Mouse (Mus musculus) lung, embryonic 14.5 days (tissue): ENCODE measurements around the gene Gan. TPM values are rescaled to one million over a fixed set of nuclear protein-coding genes. Genes with fewer than 3 reads are reported as not detected.
A peak's percentile ranks its signal among the peaks of the same experiment; 100 is the strongest.

Experiments
- ATAC-seq: fragments of 200-750 bp; cut with Nextera tagmentation; 2 replicates; pipeline ENCODE4 v1.8.0; 2017; ENCODE audit warnings: mild to moderate bottlenecking, moderate TSS enrichment, moderate library complexity; ENCODE audit not compliant: insufficient read depth
- DNase-seq: peaks from one replicate; pipeline ENCODE4 v3.0.0-alpha.2; 2015
- H3K27ac ChIP-seq: fragments of 300-500 bp; sonication (generic); 2 replicates; pipeline ENCODE4 v1.5.1; 2014; ENCODE audit warnings: low read depth, mild to moderate bottlenecking, moderate library complexity
- H3K27me3 ChIP-seq: fragments of 300-500 bp; sonication (generic); 2 replicates; pipeline ENCODE4 v1.6.1; 2014; ENCODE audit warnings: low read length, control low read depth; ENCODE audit not compliant: insufficient read depth
- H3K36me3 ChIP-seq: fragments of 300-500 bp; sonication (generic); 2 replicates; pipeline ENCODE4 v1.6.1; 2014; ENCODE audit warnings: control low read depth; ENCODE audit not compliant: insufficient read depth
- H3K4me1 ChIP-seq: fragments of 300-500 bp; sonication (generic); 2 replicates; pipeline ENCODE4 v1.6.1; 2014; ENCODE audit warnings: antibody characterized with exemption, control low read depth; ENCODE audit not compliant: insufficient read depth
- H3K4me2 ChIP-seq: fragments of 300-500 bp; sonication (generic); 2 replicates; pipeline ENCODE4 v1.6.1; 2014; ENCODE audit warnings: mild to moderate bottlenecking
- H3K4me3 ChIP-seq: fragments of 300-500 bp; sonication (generic); 2 replicates; pipeline ENCODE4 v1.5.1; 2014; ENCODE audit warnings: low read depth, low read length
- H3K9ac ChIP-seq: fragments of 300-500 bp; sonication (generic); 2 replicates; pipeline ENCODE4 v1.6.1; 2014
- H3K9me3 ChIP-seq: fragments of 300-500 bp; sonication (generic); 2 replicates; pipeline ENCODE4 v1.6.1; 2016; ENCODE audit warnings: low read depth, low read length, control low read depth
- CTCF ChIP-seq: IDR thresholded peaks from 2 replicates; pipeline ENCODE4 v1.5.1; 2016; ENCODE audit warnings: antibody characterized with exemption, low read depth
- WGBS: fragments of 180-500 bp; shearing (Covaris S2); extraction: QIAGEN DNeasy Blood & Tissue Kit; methylation state at CpG from one replicate; pipeline ENCODE4 v1.1.7; 2014; 5-methylcytosine and 5-hydroxymethylcytosine counted together
- polyA plus RNA-seq: library from polyadenylated mRNA; unstranded; fragments of >200 nt; fragmentation: Nextera tagmentation; extraction: Ambion mirVana; gene quantifications from 2 replicates; pipeline ENCODE4 v1.2.1, GENCODE M21; 2014

Gan gene
- polyA plus RNA-seq, 1 experiment from 2014 or later, result 3.3 TPM

DNA sequence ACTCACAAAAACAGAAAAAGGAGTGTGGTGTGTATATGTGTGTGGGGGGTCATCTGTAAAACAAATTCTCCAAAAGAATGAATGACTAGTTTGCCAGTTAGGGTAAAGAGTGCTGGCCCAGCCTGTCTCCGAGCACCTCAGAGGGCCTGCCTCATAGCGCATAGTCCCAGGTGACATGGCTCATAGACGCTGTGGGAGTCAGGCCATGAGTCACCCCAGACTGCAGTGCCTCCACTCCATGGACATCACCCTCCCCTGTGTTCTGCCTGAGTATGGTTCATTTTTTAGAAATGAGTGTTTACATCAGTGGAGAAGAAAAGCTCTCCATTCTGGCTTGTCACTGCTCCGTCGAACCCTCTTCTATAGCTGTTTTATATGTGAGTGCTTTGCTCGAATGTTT lies 20.7 kb downstream of the Gan start:
- no peak for TF ChIP-seq CTCF
- no peak for ATAC-seq
- Histone ChIP-seq H3K36me3 (peaks cover 6% of the 10 kb centered on the region), H3K4me2 (no peak overlapping the region), H3K27ac (no peak overlapping the region), H3K9me3 (no peaks in the 10 kb centered on the region), H3K4me1 (no peaks in the 10 kb centered on the region), H3K27me3 (no peaks in the 10 kb centered on the region), H3K9ac (no peak overlapping the region), H3K4me3 (no peak overlapping the region)
- 64% methylated on average over 6 of the region's 6 CpGs for WGBS
- DNase-seq, result no peak

DNA sequence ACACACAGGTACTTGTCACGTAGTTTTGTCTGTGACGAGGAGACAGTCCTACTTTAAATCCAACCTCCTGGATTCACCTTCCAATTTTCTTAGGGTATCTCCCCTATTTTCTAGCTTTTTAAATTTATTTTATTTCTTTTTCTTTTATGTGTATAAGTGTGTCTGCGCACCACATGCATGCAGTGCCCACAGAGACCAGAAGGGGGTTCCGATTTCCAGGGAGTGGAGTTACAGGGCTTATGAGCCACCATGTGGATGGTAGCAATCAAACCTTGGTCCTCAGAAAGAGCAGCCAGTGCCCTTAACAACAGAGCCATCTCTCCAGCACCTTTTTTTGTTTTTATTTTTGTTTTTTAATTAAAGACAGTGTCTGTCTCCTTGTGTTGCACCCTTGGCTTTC lies 24.8 kb downstream of the Gan start:
- Histone ChIP-seq H3K27ac (no peak overlapping the region), H3K9ac (no peak overlapping the region), H3K4me2 (no peak overlapping the region), H3K36me3 (peaks cover 35% of the 10 kb centered on the region), H3K27me3 (no peaks in the 10 kb centered on the region), H3K9me3 (no peaks in the 10 kb centered on the region), H3K4me1 (no peaks in the 10 kb centered on the region), H3K4me3 (no peak overlapping the region)
- peak; percentile 33; the same call in 1 of the 2 replicates for TF ChIP-seq CTCF
- DNase-seq (no peak), ATAC-seq (no peak)
- 93% methylated on average over 4 of the region's 4 CpGs for WGBS

DNA sequence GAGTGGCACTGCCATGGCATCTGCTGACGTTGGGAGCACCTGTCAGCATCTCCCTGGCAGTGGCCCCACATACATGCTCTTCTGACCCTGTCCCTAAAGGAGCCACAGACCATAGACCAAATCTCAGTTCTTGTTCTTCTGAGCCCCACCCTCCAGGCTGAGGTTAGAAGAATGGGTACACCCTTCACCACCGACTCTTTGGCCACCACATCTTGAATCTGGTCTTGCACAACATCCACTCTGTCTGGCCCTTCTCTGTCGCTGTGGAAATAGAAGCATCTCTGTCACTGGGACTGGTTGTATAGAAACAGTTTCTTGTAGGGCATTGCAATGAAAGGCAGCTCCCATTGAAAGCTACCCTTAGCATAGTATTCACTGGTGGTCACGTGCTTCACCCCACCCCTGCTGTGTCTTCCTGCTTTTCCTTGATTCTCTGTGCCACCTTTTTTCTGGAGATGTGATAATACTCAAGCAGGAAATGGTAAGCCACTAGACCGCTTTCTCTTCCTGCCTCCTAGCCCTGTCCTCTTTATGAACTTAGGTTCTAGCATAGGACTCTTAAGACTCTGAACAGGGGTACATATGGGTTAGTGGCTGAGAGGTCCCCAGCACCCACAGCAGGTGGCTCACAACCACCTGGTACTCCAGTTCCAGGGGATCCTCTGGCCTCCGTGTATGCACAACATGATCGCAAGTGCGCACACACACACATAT lies 25.9 kb downstream of the Gan start:
- no peaks in the 10 kb centered on the region for H3K4me1 ChIP-seq
- WGBS, result 89% methylated on average over 8 of the region's 8 CpGs
- H3K36me3 ChIP-seq, result peaks cover 37% of the 10 kb centered on the region
- DNase-seq, result no peak
- H3K9me3 ChIP-seq, result no peaks in the 10 kb centered on the region
- H3K9ac ChIP-seq, result no peak overlapping the region
- H3K4me3 ChIP-seq, result no peak overlapping the region
- ATAC-seq, result no peak
- no peak overlapping the region for H3K4me2 ChIP-seq
- no peak for TF ChIP-seq CTCF
- no peaks in the 10 kb centered on the region for H3K27me3 ChIP-seq
- H3K27ac ChIP-seq, result no peak overlapping the region

DNA sequence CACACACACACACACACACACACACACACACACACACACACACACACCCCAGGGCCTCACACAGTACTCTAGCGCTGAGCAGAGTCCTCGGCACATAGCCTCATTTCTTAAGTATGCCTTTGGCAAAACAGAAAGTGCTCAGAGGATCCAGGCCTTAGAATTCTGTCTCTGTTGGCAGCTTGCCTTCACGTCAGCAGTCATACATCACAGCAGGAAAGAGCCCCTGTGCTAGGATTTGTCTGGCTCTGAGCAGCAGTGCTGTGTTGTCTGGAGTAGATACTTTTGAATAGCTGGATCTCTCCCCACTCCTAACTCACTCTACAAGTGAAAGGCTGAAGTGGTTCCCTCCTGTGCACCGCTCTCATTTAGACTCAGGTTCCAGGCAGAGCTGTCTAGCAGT lies 36.4 kb downstream of the Gan start:
- WGBS, result 47% methylated on average over 4 of the region's 4 CpGs
- no peak for ATAC-seq

DNA sequence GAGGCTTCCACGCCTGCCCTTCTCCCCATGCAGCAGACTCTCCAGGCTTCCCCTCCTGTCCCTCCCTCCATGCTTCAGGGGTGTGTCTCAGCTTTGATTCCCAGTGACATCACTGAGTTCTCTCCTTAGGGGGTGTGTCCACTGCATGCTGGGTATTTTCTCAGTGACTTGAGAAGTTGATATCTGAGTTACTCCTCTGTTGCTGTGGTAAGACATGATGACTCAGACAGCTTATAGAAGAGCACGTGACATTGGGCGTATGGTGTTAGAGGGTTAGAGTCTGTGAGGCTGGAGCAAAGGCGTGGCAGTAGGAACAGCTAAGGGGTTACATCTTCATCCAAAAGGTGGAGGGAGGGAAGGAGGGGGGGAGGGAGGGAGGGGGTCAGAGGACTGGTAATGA lies 38.7 kb downstream of the Gan start:
- Histone ChIP-seq H3K4me3 (no peak overlapping the region), H3K9ac (no peak overlapping the region), H3K27ac (no peak overlapping the region), H3K9me3 (no peaks in the 10 kb centered on the region), H3K27me3 (no peaks in the 10 kb centered on the region), H3K36me3 (peaks cover 45% of the 10 kb centered on the region), H3K4me2 (no peak overlapping the region), H3K4me1 (peaks cover 27% of the 10 kb centered on the region)
- no peak for TF ChIP-seq CTCF
- DNase-seq, result no peak
- 90% methylated on average over 4 of the region's 4 CpGs for WGBS
- ATAC-seq, result no peak

More for the DNA sequence above, 36.4 kb downstream of the Gan start:
- no peak for TF ChIP-seq CTCF
- Histone ChIP-seq H3K27ac (peak overlapping the region; percentile 69), H3K4me2 (no peak overlapping the region), H3K36me3 (peaks cover 65% of the 10 kb centered on the region), H3K4me3 (no peak overlapping the region), H3K9ac (no peak overlapping the region), H3K4me1 (peaks cover 10% of the 10 kb centered on the region; the same call in 1 of the 2 replicates), H3K9me3 (no peaks in the 10 kb centered on the region), H3K27me3 (no peaks in the 10 kb centered on the region)
- peak; percentile 90 for DNase-seq

DNA sequence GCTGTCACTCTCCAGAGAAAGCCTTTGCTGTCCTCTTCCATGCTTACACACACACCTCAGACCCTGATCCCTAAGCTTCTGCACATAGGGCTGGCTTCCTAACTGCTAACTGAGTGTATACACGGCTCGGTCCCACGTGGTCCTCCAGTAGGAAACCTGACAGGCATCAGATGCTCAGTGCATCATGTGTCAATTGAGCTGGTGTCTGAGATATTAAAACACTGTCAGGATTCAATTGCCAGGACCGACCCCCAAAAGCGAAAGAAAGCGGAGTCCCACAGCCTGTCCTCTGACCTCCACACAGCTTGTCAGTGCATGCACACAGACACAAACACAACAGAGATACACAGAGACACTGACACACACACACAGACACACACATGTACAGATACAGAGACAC lies 39.6 kb downstream of the Gan start:
- no peak for TF ChIP-seq CTCF
- peak; percentile 4; the same call in 1 of the 2 replicates for ATAC-seq
- peak; percentile 67 for DNase-seq
- Histone ChIP-seq H3K36me3 (peaks cover 46% of the 10 kb centered on the region), H3K27me3 (no peaks in the 10 kb centered on the region), H3K4me2 (peak overlapping the region; percentile 31; the same call in 1 of the 2 replicates), H3K4me1 (peaks cover 27% of the 10 kb centered on the region), H3K9ac (no peak overlapping the region), H3K4me3 (no peak overlapping the region), H3K27ac (peak overlapping the region; percentile 96), H3K9me3 (no peaks in the 10 kb centered on the region)
- 47% methylated on average over 6 of the region's 6 CpGs for WGBS

DNA sequence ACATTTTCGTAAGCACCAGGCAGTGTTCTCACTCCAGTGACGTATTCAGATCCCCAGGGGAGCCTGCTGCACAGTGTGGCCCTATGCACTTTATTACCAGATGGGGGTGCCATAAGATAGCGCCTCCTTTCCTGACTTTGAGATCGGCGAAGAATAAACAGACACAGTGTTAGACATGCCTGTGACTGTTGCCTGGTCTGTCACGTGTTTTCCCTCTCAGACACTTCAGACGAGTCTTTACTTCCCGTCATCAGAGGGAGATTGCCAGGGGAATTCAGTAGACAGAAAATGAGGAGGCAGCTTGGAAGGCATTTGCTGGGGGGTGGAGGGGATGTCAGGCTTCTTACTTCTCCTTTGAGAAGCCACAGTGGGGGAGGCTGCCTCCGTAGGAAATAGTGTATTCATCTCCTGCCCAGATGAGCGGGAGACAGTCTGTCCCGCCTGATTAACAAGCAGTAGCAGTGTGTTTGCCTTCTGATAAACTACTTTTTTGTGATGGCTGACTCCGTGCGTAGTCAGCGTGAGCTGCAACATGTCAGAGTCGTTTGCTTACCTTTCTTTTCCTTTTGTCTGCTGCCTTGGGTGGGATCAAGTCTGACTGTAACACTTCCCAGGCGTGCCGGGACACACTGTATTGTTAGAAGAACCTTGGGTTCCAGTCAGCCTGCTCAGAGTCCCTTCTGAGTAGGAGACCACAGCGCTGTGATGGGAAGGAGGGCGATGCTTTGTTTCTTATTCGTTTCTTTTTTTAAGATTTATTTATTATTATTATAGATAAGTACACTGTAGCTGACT lies 40.4 kb downstream of the Gan start:
- no peak overlapping the region; the same call in 1 of the 2 replicates for H3K9ac ChIP-seq
- WGBS, result 16% methylated on average over 20 of the region's 20 CpGs
- H3K36me3 ChIP-seq, result peaks cover 45% of the 10 kb centered on the region
- H3K4me2 ChIP-seq, result peak overlapping the region; percentile 31
- H3K4me1 ChIP-seq, result peaks cover 27% of the 10 kb centered on the region
- no peaks in the 10 kb centered on the region for H3K27me3 ChIP-seq
- ATAC-seq, result peak; percentile 82
- DNase-seq, result peak; percentile 95
- H3K4me3 ChIP-seq, result no peak overlapping the region
- H3K27ac ChIP-seq, result peak overlapping the region; percentile 96
- peak; percentile 86 for TF ChIP-seq CTCF
- H3K9me3 ChIP-seq, result no peaks in the 10 kb centered on the region
